Mouse (Mus musculus) heart, embryonic 11.5 days (tissue): ENCODE measurements around the gene Ptpn3. TPM values are rescaled to one million over a fixed set of nuclear protein-coding genes. Genes with fewer than 3 reads are reported as not detected.

Experiments used
- ATAC-seq: fragments of 200-750 bp; cut with Nextera tagmentation; replicated peaks from 2 replicates; pipeline ENCODE4 v1.8.0; 2017; ENCODE audit warnings: moderate library complexity; ENCODE audit not compliant: insufficient number of reproducible peaks, low FRiP score, low TSS enrichment
- H3K27ac ChIP-seq: fragments of 300-500 bp; sonication (generic); 2 replicates; pipeline ENCODE4 v1.5.1; 2014; ENCODE audit warnings: mild to moderate bottlenecking, low read depth, low read length
- H3K27me3 ChIP-seq: fragments of 300-500 bp; sonication (generic); 2 replicates; pipeline ENCODE4 v1.6.1; 2014; ENCODE audit warnings: mild to moderate bottlenecking, low read length, mixed read lengths; ENCODE audit not compliant: control insufficient read depth, insufficient read depth
- H3K36me3 ChIP-seq: fragments of 300-500 bp; sonication (generic); 2 replicates; pipeline ENCODE4 v1.6.1; 2014; ENCODE audit warnings: mild to moderate bottlenecking, low read length, moderate library complexity, mixed read lengths; ENCODE audit not compliant: control insufficient read depth, insufficient read depth
- H3K4me1 ChIP-seq: fragments of 300-500 bp; sonication (generic); 2 replicates; pipeline ENCODE4 v1.6.1; 2014; ENCODE audit warnings: low read length; ENCODE audit not compliant: control insufficient read depth, insufficient read depth
- H3K4me2 ChIP-seq: fragments of 300-500 bp; sonication (generic); 2 replicates; pipeline ENCODE4 v1.6.1; 2014; ENCODE audit warnings: mild to moderate bottlenecking, moderate library complexity
- H3K4me3 ChIP-seq: fragments of 300-500 bp; sonication (generic); 2 replicates; pipeline ENCODE4 v1.5.1; 2014; ENCODE audit warnings: low read depth, low read length
- H3K9ac ChIP-seq: fragments of 300-500 bp; sonication (generic); 2 replicates; pipeline ENCODE4 v1.6.1; 2014; ENCODE audit warnings: mild to moderate bottlenecking, low read depth, low read length, moderate library complexity
- H3K9me3 ChIP-seq: fragments of 300-500 bp; sonication (generic); replicated peaks from 2 replicates; pipeline ENCODE4 v1.6.1; 2016; ENCODE audit warnings: low read length; ENCODE audit not compliant: control insufficient read depth
- WGBS: fragments of 180-500 bp; shearing (Covaris S2); extraction: QIAGEN DNeasy Blood & Tissue Kit; methylation state at CpG from one replicate; pipeline ENCODE4 v1.1.7; 2014; ENCODE audit not compliant: insufficient replicate concordance; 5-methylcytosine and 5-hydroxymethylcytosine counted together
- polyA plus RNA-seq: library from polyadenylated mRNA; unstranded; fragments of >200 nt; fragmentation: Nextera tagmentation; extraction: Ambion mirVana; gene quantifications from 2 replicates; pipeline ENCODE4 v1.2.1, GENCODE M21; 2014

Gene Ptpn3
- polyA plus RNA-seq, 1 experiment from 2014 or later: 1.7 TPM

GRCm38 (mm10) chr4:57231323-57231722 lies 70.3 kb downstream of the Ptpn3 start:
- no peaks in the 10 kb centered on the region for H3K27me3 ChIP-seq
- no peak overlapping the region for H3K4me2 ChIP-seq
- H3K9me3 ChIP-seq: no peaks in the 10 kb centered on the region
- no peak overlapping the region for H3K4me3 ChIP-seq
- peaks cover 4% of the 10 kb centered on the region; the same call in 1 of the 2 replicates for H3K4me1 ChIP-seq
- 75% methylated on average over 9 of the region's 9 CpGs for WGBS
- H3K27ac ChIP-seq: no peak overlapping the region
- no peaks in the 10 kb centered on the region for H3K36me3 ChIP-seq
- H3K9ac ChIP-seq: no peak overlapping the region
- ATAC-seq: no peak

GRCm38 (mm10) chr4:57230341-57230740 lies 71.3 kb downstream of the Ptpn3 start:
- no peaks in the 10 kb centered on the region for H3K27me3 ChIP-seq
- 0 out of 2 replicates have a peak, but pooled peaks cover 2% of the 10 kb centered on the region for H3K4me1 ChIP-seq
- no peak for ATAC-seq
- no peaks in the 10 kb centered on the region for H3K36me3 ChIP-seq
- no peaks in the 10 kb centered on the region for H3K9me3 ChIP-seq
- 81% methylated on average over 7 of the region's 7 CpGs for WGBS
- H3K27ac ChIP-seq: no peak overlapping the region
- H3K4me2 ChIP-seq: no peak overlapping the region
- H3K9ac ChIP-seq: no peak overlapping the region
- H3K4me3 ChIP-seq: no peak overlapping the region

GRCm38 (mm10) chr4:57228601-57229520 lies 72.8 kb downstream of the Ptpn3 start:
- WGBS: 72% methylated on average over 18 of the region's 18 CpGs
- Histone ChIP-seq H3K27ac (no peak overlapping the region), H3K4me1 (0 out of 2 replicates have a peak, but pooled peaks cover 2% of the 10 kb centered on the region), H3K9me3 (no peaks in the 10 kb centered on the region), H3K27me3 (no peaks in the 10 kb centered on the region), H3K4me2 (no peak overlapping the region), H3K9ac (no peak overlapping the region), H3K36me3 (no peaks in the 10 kb centered on the region), H3K4me3 (no peak overlapping the region)
- ATAC-seq: no peak

GRCm38 (mm10) chr4:57224776-57225175 lies 76.9 kb downstream of the Ptpn3 start:
- Histone ChIP-seq H3K4me1 (0 out of 2 replicates have a peak, but pooled peaks cover 2% of the 10 kb centered on the region), H3K4me2 (no peak overlapping the region), H3K9me3 (no peaks in the 10 kb centered on the region), H3K4me3 (no peak overlapping the region), H3K36me3 (no peaks in the 10 kb centered on the region), H3K27me3 (no peaks in the 10 kb centered on the region), H3K27ac (no peak overlapping the region), H3K9ac (no peak overlapping the region)
- WGBS: 95% methylated on average over 2 of the region's 2 CpGs
- ATAC-seq: no peak

- ATAC-seq: no peak
These were observed 83.9 kb downstream of the Ptpn3 start for GRCm38 (mm10) chr4:57217746-57218145.

GRCm38 (mm10) chr4:57216535-57216934 lies 85.1 kb downstream of the Ptpn3 start:
- no peaks in the 10 kb centered on the region for H3K4me1 ChIP-seq
- no peaks in the 10 kb centered on the region for H3K36me3 ChIP-seq
- no peaks in the 10 kb centered on the region for H3K9me3 ChIP-seq
- no peak overlapping the region for H3K4me2 ChIP-seq
- H3K9ac ChIP-seq: no peak overlapping the region
- no peaks in the 10 kb centered on the region for H3K27me3 ChIP-seq
- H3K4me3 ChIP-seq: no peak overlapping the region
- 90% methylated on average over 4 of the region's 4 CpGs for WGBS
- no peak overlapping the region for H3K27ac ChIP-seq
- ATAC-seq: no peak

More at GRCm38 (mm10) chr4:57217746-57218145, 83.9 kb downstream of the Ptpn3 start:
- Histone ChIP-seq H3K27ac (no peak overlapping the region), H3K4me3 (no peak overlapping the region), H3K27me3 (no peaks in the 10 kb centered on the region), H3K4me1 (no peaks in the 10 kb centered on the region), H3K9ac (no peak overlapping the region), H3K4me2 (no peak overlapping the region), H3K9me3 (no peaks in the 10 kb centered on the region), H3K36me3 (no peaks in the 10 kb centered on the region)
- 82% methylated on average over 9 of the region's 9 CpGs for WGBS

GRCm38 (mm10) chr4:57214852-57215251 lies 86.8 kb downstream of the Ptpn3 start:
- WGBS: 86% methylated on average over 9 of the region's 9 CpGs
- Histone ChIP-seq H3K4me1 (no peaks in the 10 kb centered on the region), H3K27me3 (no peaks in the 10 kb centered on the region), H3K27ac (no peak overlapping the region), H3K4me2 (no peak overlapping the region), H3K4me3 (no peak overlapping the region), H3K9me3 (no peaks in the 10 kb centered on the region), H3K36me3 (no peaks in the 10 kb centered on the region), H3K9ac (no peak overlapping the region)
- ATAC-seq: no peak

- WGBS: 78% methylated on average over 3 of the region's 3 CpGs
- Histone ChIP-seq H3K27me3 (no peaks in the 10 kb centered on the region), H3K9me3 (no peaks in the 10 kb centered on the region), H3K4me2 (no peak overlapping the region), H3K4me1 (no peaks in the 10 kb centered on the region), H3K36me3 (no peaks in the 10 kb centered on the region), H3K9ac (no peak overlapping the region), H3K4me3 (no peak overlapping the region), H3K27ac (no peak overlapping the region)
- no peak for ATAC-seq
These were observed 87.5 kb downstream of the Ptpn3 start for GRCm38 (mm10) chr4:57214114-57214513.

- Histone ChIP-seq H3K4me1 (no peaks in the 10 kb centered on the region), H3K27ac (no peak overlapping the region), H3K9ac (no peak overlapping the region), H3K9me3 (no peaks in the 10 kb centered on the region), H3K4me3 (no peak overlapping the region), H3K36me3 (no peaks in the 10 kb centered on the region), H3K4me2 (no peak overlapping the region), H3K27me3 (no peaks in the 10 kb centered on the region)
- WGBS: 64% methylated on average over 2 of the region's 2 CpGs
- ATAC-seq: no peak
These were observed 89.9 kb downstream of the Ptpn3 start for GRCm38 (mm10) chr4:57211706-57212105.
